Mouse (Mus musculus) liver, adult 2 months (tissue): Measurements from ENCODE around the gene Tmem132a. TPM values are rescaled to one million over a fixed set of nuclear protein-coding genes. Genes with fewer than 3 reads are reported as not detected.

Experiments
- DNase-seq: peaks from one replicate; pipeline ENCODE4 v3.0.0-alpha.2; 2011; ENCODE audit warnings: low read depth, low spot score; ENCODE audit errors: extremely low read depth
- H3K27ac ChIP-seq: fragments of 200-500 bp; replicated peaks from 2 replicates; pipeline ENCODE4 v1.5.1; 2012; ENCODE audit warnings: low read depth, mild to moderate bottlenecking, control low read depth, inconsistent platforms, low read length; ENCODE audit not compliant: insufficient read depth
- H3K27me3 ChIP-seq: fragments of 200-500 bp; 2 replicates; pipeline ENCODE4 v1.6.1; 2012; ENCODE audit warnings: mild to moderate bottlenecking, moderate library complexity, low read length, inconsistent platforms; ENCODE audit not compliant: control insufficient read depth, insufficient read depth
- H3K36me3 ChIP-seq: fragments of 200-500 bp; 2 replicates; pipeline ENCODE4 v1.6.1; 2012; ENCODE audit warnings: low read length, inconsistent platforms; ENCODE audit not compliant: control insufficient read depth, insufficient read depth
- H3K4me1 ChIP-seq: fragments of 200-500 bp; 2 replicates; pipeline ENCODE4 v1.6.1; 2011; ENCODE audit warnings: low read length; ENCODE audit not compliant: control insufficient read depth, insufficient read depth
- H3K4me3 ChIP-seq: fragments of 200-500 bp; 2 replicates; pipeline ENCODE4 v1.5.1; 2011; ENCODE audit warnings: low read depth, mild to moderate bottlenecking, control low read depth, low read length, moderate library complexity; ENCODE audit not compliant: insufficient read depth
- H3K79me2 ChIP-seq: fragments of 200-500 bp; 2 replicates; pipeline ENCODE4 v1.6.1; 2012; ENCODE audit warnings: inconsistent platforms, mild to moderate bottlenecking, low read length, moderate library complexity; ENCODE audit not compliant: control insufficient read depth, insufficient read depth
- H3K9ac ChIP-seq: fragments of 200-500 bp; 2 replicates; pipeline ENCODE4 v1.6.1; 2012; ENCODE audit warnings: low read depth, mild to moderate bottlenecking, control low read depth, inconsistent platforms, low read length
- CTCF ChIP-seq: fragments of 200-500 bp; IDR thresholded peaks from 2 replicates; pipeline ENCODE4 v1.5.1; 2011; ENCODE audit warnings: low read depth, low read length, control low read depth
- POLR2A ChIP-seq: fragments of 200-500 bp; IDR thresholded peaks from 2 replicates; pipeline ENCODE4 v1.6.1; 2011; ENCODE audit warnings: low read length, control low read depth; ENCODE audit not compliant: insufficient read depth; ENCODE audit errors: extremely low read depth
- WGBS: fragments of 180-500 bp; shearing (Covaris S2); methylation state at CpG from one replicate; pipeline ENCODE4 v1.1.7; 2018; 5-methylcytosine and 5-hydroxymethylcytosine counted together
- polyA plus RNA-seq: library from polyadenylated mRNA; depleted of rRNA; stranded (reverse); fragments of >200 nt; gene quantifications from 2 replicates; pipeline ENCODE4 v1.2.3, GENCODE M21; 2012; rRNA removed
- total RNA-seq: library from RNA; depleted of rRNA; stranded (reverse); fragments of >200 nt; gene quantifications from 2 replicates; pipeline ENCODE4 v1.2.3, GENCODE M21; 2014; rRNA removed

The Tmem132a gene
- 0.18 and 0.40 TPM in 2 replicates for total RNA-seq
- polyA plus RNA-seq = 0.75 and 0.90 TPM in 2 replicates

DNA sequence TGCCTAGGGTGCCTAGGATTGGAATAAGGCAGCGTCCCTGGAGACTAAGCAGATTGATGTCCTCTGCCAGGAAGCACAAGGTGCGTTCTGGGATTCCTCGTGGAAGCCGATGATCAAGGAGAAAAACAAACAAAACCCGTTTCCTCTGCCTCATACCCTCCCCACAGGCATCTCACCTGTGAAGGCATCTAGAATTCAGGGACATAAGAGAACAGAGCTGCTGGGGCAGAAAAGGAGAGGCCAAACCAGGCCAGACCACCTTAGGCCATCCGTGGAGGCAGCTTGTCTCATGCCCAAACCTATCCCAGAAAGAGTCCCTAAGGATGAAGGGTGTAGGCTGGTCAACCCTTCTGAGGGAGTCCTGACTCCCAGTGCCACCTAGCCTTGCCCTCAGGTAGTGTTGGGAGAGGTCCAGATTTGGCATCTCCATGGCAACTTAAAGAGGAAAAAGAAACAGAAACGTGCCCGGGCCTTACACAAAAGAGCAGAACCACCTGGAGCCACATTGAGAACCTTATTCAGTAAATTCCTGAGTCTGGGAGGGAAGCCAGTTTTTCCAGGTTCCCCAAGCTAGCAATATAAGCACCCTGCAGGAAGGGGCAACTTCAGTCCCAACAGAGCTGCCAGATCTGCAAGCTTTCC is at the start of gene Tmem132a:
TSS of gene Tmem132a (minus strand) at position 55 of the 642 bp plus-strand sequence.
- TF ChIP-seq CTCF (no peak), POLR2A (no peak)
- peak within 1 kb of the TSS; percentile 61 for H3K9ac ChIP-seq
- H3K36me3 ChIP-seq = peaks cover 17% of the 10 kb centered on the region
- peak within 1 kb of the TSS; percentile 68 for H3K4me3 ChIP-seq
- no peak within 1 kb of the TSS for H3K27ac ChIP-seq
- DNase-seq = no peak
- no peaks in the 10 kb centered on the region for H3K27me3 ChIP-seq
- H3K79me2 ChIP-seq = no peaks in the 10 kb centered on the region
- no peaks in the 10 kb centered on the region for H3K4me1 ChIP-seq
- WGBS = 10% methylated on average over 8 of the region's 8 CpGs

- Histone ChIP-seq H3K4me1 (no peaks in the 10 kb centered on the region), H3K4me3 (no peak overlapping the region), H3K36me3 (no peaks in the 10 kb centered on the region), H3K27ac (no peak overlapping the region), H3K79me2 (no peaks in the 10 kb centered on the region), H3K9ac (no peak overlapping the region), H3K27me3 (no peaks in the 10 kb centered on the region)
- DNase-seq = no peak
- no peak for TF ChIP-seq CTCF
- TF ChIP-seq POLR2A = no peak
- WGBS = 87% methylated on average over 10 of the region's 10 CpGs
Measured at GRCm38 (mm10) chr19:10918321-10918991, 48.7 kb upstream of the Tmem132a start.

DNA sequence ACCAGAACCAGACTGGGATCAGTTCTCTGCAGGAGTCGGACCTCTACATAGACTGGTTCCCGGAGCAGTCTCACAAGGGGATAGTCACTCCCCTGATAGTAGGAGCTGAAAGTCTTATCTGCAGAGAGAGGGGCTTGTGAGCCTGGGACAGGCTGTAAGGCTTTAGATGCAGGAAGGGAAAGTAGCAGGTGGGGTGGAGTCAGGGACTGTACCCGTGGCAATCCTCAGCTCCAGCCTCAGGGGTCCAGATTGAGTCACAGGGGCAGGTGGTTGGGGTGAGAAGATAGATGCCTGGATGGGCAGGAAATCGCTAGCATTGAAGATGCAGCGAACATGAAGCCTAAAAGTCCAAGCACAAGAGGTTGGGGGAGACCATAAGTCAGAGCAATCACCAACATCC is 46.8 kb upstream of the Tmem132a start:
- H3K27ac ChIP-seq = no peak overlapping the region
- no peak overlapping the region for H3K4me3 ChIP-seq
- no peak for DNase-seq
- no peaks in the 10 kb centered on the region for H3K4me1 ChIP-seq
- WGBS = 64% methylated on average over 5 of the region's 5 CpGs
- H3K27me3 ChIP-seq = no peaks in the 10 kb centered on the region
- H3K9ac ChIP-seq = no peak overlapping the region
- H3K36me3 ChIP-seq = no peaks in the 10 kb centered on the region
- no peaks in the 10 kb centered on the region for H3K79me2 ChIP-seq
- TF ChIP-seq CTCF (no peak), POLR2A (no peak)

GRCm38 (mm10) chr19:10914870-10915269 is 45.1 kb upstream of the Tmem132a start:
- Histone ChIP-seq H3K79me2 (no peaks in the 10 kb centered on the region), H3K36me3 (no peaks in the 10 kb centered on the region), H3K4me3 (no peak overlapping the region), H3K27ac (no peak overlapping the region), H3K9ac (no peak overlapping the region), H3K4me1 (no peaks in the 10 kb centered on the region), H3K27me3 (no peaks in the 10 kb centered on the region)
- 79% methylated on average over 2 of the region's 2 CpGs for WGBS
- TF ChIP-seq POLR2A (no peak), CTCF (no peak)
- DNase-seq = no peak

GRCm38 (mm10) chr19:10914291-10914690 is 44.6 kb upstream of the Tmem132a start:
- Histone ChIP-seq H3K79me2 (no peaks in the 10 kb centered on the region), H3K27me3 (no peaks in the 10 kb centered on the region), H3K27ac (no peak overlapping the region), H3K4me3 (no peak overlapping the region), H3K4me1 (no peaks in the 10 kb centered on the region), H3K36me3 (no peaks in the 10 kb centered on the region), H3K9ac (no peak overlapping the region)
- TF ChIP-seq CTCF = no peak
- no peak for TF ChIP-seq POLR2A
- 81% methylated on average over 7 of the region's 7 CpGs for WGBS
- no peak for DNase-seq
